Mouse (Mus musculus) cerebellum, adult 18-20 months (tissue): ENCODE results near the gene Rab31.
"Not testable (repeated sequence)": the region's sequence is repeated elsewhere in the genome, so short reads cannot be mapped to it uniquely, and the experiment has no call there.

Source experiments
- DNase-seq, 2 experiments: peaks; one replicate each; pipeline ENCODE4 v3.0.0; 2021

The Rab31 gene

GRCm38 (mm10) chr17:65658416-65658815, 114.1 kb downstream of the Rab31 start:
- no peak for DNase-seq

GRCm38 (mm10) chr17:65657958-65658357, 114.6 kb downstream of the Rab31 start:
- no peak for DNase-seq

- DNase-seq, result no peak
Observed at GRCm38 (mm10) chr17:65656731-65657130, 115.8 kb downstream of the Rab31 start.

GRCm38 (mm10) chr17:65656076-65656475, 116.5 kb downstream of the Rab31 start:
- no peak for DNase-seq

GRCm38 (mm10) chr17:65655608-65656007, 116.9 kb downstream of the Rab31 start:
- DNase-seq, result no peak

- DNase-seq, result no peak
Observed at GRCm38 (mm10) chr17:65650598-65650997, 122.0 kb downstream of the Rab31 start.

GRCm38 (mm10) chr17:65649175-65649493, 123.4 kb downstream of the Rab31 start:
- no peak for DNase-seq

GRCm38 (mm10) chr17:65648371-65649174, 124.0 kb downstream of the Rab31 start:
- DNase-seq, result no peak

GRCm38 (mm10) chr17:65647961-65648360, 124.6 kb downstream of the Rab31 start:
- DNase-seq, result no peak

GRCm38 (mm10) chr17:65647226-65647625, 125.3 kb downstream of the Rab31 start:
- no peak for DNase-seq

GRCm38 (mm10) chr17:65643579-65643978, 129.0 kb downstream of the Rab31 start:
- no peak for DNase-seq

- peak; percentile 23 to 26 for DNase-seq
Observed at GRCm38 (mm10) chr17:65643051-65643521, 129.5 kb downstream of the Rab31 start.

- peak; percentile 14 to 23 for DNase-seq
Observed at GRCm38 (mm10) chr17:65642578-65642991, 130.0 kb downstream of the Rab31 start.

GRCm38 (mm10) chr17:65641734-65642218, 130.8 kb downstream of the Rab31 start, which contains the start of gene Txndc2:
Txndc2 (minus strand) TSS chr17:65642168.
- DNase-seq, result no peak

- no peak for DNase-seq
Observed at GRCm38 (mm10) chr17:65639144-65639543, 133.4 kb downstream of the Rab31 start.

- no peak for DNase-seq
Observed at GRCm38 (mm10) chr17:65635715-65636360, 136.7 kb downstream of the Rab31 start.

GRCm38 (mm10) chr17:65629943-65630342, 142.6 kb downstream of the Rab31 start:
- no peak for DNase-seq

- not testable (repeated sequence) for DNase-seq
Observed at GRCm38 (mm10) chr17:65628823-65629532, 143.6 kb downstream of the Rab31 start.

GRCm38 (mm10) chr17:65626301-65626700, 146.3 kb downstream of the Rab31 start:
- no peak for DNase-seq

GRCm38 (mm10) chr17:65625563-65625962, 147.0 kb downstream of the Rab31 start:
- DNase-seq, result no peak

GRCm38 (mm10) chr17:65623130-65623529, 149.4 kb downstream of the Rab31 start:
- DNase-seq, result no peak

- no peak for DNase-seq
Observed at GRCm38 (mm10) chr17:65618431-65618830, 154.1 kb downstream of the Rab31 start.

GRCm38 (mm10) chr17:65615678-65616077, 156.9 kb downstream of the Rab31 start:
- no peak for DNase-seq
